Mouse (Mus musculus): ENCODE results near the gene Gm39115.
A peak's percentile ranks its signal among the peaks of the same experiment; 100 is the strongest.
"Not testable (repeated sequence)": the region's sequence is repeated elsewhere in the genome, so short reads cannot be mapped to it uniquely, and the experiment has no call there.

Gene Gm39115

DNA sequence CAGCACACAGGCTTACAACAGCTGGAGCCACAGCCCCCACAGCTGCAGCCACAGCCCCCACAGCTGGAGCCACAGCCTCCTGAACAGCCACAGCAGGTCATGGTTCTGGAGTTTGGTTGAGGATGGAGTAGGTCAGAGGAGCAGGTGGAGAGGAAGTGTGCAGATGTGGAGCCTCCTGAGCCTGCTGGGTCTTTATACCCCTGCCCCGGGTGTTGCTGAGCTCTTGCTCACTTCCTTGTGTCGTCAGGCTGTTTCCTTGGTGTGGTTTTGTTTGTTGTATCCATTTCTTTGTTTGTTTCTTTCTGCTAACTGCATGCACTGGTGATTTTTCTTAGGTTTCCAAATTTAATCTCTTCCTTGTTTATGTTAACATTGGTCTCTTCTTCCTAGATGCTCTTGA is at the start of gene Gm39115:
Gene Gm39115 (minus strand): TSS at position 101 of the 400 bp plus-strand sequence.
- not testable (repeated sequence) for DNase-seq (ENCODE audit: low spot score)

DNA sequence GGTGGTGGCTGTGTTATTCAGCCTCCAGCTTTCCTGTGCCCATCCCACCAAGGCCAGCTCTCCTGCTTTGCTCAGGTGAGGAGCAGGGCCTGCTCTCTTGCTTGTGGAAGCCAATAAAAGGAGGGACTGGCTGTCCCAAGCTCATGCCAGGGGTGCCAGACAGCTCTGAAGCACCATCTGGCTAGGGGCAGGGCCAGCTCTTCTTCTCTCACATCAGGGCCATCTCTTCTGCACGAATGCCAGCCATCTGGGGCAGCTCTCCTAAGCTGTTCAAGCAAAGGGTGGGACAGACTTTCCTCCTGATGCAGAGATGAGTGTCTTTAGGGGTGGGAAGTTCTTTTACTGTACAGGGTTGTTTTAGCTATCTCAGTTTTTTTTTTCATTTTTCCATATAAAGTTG is 45.2 kb upstream of the Gm39115 start:
- no peak for DNase-seq (ENCODE audit: low spot score)

DNA sequence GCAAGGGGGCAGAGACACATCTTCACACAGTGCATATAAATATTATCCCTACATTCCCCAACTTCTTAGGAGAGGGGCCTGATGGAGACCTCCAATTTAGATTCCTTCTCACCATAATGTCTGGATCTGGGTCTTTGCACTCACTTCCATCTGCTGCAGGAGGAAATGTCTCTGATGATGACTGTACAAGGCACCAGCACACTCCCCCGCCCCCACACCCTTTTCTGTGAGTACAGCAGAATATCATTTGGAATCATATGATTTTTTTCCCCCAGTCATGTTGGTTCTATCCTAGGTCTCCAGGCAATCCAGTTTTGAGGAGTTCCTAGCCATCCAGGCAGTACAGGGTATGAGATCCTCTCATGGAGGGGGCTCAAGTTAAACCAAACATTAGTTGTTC is 42.9 kb upstream of the Gm39115 start:
- DNase-seq (ENCODE audit: low spot score), result no peak

DNA sequence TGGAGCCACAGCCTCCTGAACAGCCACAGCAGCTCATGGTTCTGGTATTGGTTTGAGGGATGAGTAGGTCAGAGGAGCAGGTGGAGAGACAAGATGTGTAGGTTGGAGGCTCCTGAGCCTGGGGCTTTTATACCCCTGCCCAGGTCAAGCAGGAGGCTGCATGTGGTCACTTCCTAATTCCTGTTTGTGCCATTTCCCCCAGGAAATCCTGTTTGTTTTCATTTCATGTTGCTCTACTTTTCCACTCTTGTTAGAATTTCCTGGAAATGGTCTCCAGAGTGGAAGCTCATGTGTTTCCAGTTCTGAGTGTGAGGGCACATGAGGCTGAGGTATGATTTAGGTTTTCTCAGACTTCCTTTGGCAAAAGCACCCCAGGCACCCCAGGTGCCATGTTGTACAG is 40.1 kb upstream of the Gm39115 start, which contains the start of gene Krtap5-2:
Gene Krtap5-2 (minus strand): TSS at position 101 of the 400 bp plus-strand sequence.
- DNase-seq (ENCODE audit: low spot score), result not testable (repeated sequence)

DNA sequence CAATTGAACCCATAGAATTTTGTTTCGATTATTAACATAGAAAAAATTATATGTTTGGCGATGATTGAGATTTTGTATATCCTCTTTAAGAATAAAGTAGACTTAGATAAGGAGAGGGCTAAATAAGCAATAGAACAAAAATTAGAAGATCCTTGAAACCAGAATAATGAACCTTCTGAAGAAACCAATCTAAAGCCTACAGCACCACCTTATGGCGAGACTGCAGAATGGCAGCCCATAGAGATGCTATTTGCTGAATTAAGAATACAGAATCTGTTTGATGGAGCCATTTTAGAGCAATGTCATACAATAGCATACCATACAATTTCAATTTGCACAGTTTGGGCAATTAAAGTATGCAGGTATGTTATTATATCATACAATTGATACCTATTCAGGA is 34.0 kb upstream of the Gm39115 start:
- peak; percentile 22 for DNase-seq (ENCODE audit: low spot score)

DNA sequence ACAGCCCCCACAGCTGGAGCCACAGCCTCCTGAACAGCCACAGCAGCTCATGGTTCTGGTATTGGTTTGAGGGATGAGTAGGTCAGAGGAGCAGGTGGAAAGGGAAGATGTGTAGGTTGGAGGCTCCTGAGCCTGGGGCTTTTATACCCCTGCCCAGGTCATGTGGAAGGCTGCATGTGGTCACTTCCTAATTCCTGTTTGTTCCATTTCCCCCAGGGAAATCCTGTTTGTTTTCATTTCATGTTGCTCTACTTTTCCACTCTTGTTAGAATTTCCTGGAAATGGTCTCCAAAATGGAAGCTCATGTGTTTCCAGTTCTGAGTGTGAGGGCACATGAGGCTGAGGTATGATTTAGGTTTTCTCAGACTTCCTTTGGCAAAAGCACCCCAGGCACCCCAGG is 29.8 kb upstream of the Gm39115 start, which contains the start of gene Gm4553:
Gene Gm4553 (minus strand): TSS at position 101 of the 400 bp plus-strand sequence.
- DNase-seq (ENCODE audit: low spot score), result not testable (repeated sequence)

DNA sequence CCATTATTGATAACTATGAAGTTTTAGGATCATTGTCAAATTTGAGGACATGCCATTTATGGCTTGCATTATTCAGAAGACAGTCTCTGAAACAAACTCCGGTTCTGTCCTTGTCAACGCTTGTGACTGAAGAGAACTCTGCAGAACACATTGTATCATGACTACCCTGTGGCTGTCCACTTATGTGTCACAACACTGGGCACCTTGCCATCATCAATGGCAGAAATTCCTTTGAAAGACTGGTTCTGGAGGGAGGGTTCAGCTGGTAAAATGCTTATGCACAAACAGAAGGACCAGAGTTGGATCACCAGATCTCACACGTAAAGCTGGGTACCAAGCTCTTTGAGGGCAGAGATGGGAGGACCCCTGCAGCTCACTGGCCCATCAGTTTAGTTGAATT is 23.5 kb upstream of the Gm39115 start:
- no peak for DNase-seq (ENCODE audit: low spot score)

DNA sequence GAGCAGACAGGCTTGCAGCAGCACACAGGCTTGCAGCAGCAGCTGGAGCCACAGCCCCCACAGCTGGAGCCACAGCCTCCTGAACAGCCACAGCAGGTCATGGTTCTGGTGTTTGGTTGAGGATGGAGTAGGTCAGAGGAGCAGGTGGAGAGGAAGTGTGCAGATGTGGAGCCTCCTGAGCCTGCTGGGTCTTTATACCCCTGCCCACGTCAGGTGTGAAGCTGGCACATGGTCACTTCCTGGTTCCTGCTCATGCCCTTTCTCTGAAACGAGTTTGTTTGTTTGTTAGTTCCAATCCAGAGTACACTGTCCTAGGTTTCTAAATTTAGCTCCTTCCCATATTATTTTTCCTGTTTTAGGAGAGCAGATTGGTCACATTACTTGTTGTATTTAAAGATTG is 21.2 kb upstream of the Gm39115 start, which contains the start of gene Gm29735:
Gene Gm29735 (minus strand): TSS at position 101 of the 400 bp plus-strand sequence.
- not testable (repeated sequence) for DNase-seq (ENCODE audit: low spot score)

DNA sequence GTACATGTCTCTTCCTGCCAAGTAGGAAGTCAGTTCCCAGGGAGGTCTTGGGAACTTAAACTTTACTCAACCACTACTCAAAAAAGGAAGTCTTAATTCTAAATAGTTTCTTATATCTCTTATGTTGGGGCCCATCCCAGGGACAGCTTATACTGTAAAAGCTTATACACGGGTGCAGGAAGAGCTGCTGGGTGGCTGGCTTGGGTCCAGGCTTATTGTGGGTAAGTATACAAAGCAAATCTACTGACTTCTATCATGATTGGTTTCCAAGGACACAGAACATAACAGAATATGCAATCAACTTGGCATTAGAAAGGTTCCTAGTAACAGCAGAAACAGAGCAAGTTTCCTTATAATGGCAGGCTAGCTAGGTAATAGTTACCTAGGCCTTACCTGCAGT is 19.5 kb upstream of the Gm39115 start:
- no peak for DNase-seq (ENCODE audit: low spot score)

DNA sequence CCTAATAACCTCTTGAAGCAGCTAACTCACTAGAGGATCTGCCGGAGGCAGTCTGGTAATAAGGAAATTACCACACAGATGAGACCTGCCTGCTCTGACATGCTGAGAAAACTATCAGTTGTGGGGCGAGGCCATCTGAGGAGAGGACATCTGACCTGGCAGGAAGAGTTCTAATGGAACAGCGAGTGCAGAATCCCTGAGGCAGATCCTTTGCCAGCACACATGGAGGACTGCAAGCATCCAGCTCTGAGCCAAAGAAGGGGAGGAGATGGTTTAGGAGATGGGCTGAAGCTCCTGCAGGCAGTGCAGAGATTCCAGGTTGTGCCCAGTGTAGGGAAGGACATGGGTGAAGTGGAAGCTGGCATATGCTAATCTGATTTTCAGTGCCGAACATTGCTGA is 16.4 kb upstream of the Gm39115 start:
- DNase-seq (ENCODE audit: low spot score), result no peak

DNA sequence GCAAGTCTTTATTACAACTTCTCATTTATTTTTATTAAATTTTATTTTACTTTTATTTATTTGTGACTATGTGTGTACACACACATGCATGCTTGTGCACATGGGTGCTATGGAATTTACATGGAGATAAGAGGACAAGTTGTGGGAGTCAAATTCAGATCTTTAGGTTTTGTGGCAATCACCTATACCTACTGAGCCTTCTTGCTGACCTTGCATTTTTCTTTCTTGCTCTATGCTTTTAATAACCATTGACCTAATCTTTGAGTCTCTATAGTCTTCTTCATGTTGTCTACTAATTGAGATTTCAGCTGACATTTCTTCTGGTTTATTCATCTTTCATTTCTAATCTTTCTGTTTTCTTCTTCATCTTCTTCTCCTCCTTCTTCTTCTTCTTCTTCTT is 12.8 kb upstream of the Gm39115 start:
- no peak for DNase-seq (ENCODE audit: low spot score)

DNA sequence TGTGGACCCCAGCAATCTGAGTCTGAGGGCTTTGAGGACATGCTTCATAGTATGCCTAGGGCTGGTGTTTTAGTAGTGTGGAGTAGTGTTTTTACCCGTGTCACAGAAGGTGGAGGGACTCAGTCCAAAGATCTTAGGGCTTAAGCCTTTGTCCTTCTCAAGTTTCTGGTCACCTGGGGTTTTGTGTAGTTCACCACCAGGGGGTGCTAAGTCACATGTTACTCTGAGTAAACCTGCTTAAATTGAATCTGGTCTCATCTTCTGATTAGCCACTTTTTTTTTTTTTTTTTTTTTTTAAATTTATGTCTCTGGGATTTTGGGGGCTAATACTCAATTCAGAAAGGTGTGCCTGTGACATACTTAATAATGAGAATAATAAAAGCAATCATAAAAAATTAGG is 10.2 kb upstream of the Gm39115 start:
- DNase-seq (ENCODE audit: low spot score), result peak; percentile 54

DNA sequence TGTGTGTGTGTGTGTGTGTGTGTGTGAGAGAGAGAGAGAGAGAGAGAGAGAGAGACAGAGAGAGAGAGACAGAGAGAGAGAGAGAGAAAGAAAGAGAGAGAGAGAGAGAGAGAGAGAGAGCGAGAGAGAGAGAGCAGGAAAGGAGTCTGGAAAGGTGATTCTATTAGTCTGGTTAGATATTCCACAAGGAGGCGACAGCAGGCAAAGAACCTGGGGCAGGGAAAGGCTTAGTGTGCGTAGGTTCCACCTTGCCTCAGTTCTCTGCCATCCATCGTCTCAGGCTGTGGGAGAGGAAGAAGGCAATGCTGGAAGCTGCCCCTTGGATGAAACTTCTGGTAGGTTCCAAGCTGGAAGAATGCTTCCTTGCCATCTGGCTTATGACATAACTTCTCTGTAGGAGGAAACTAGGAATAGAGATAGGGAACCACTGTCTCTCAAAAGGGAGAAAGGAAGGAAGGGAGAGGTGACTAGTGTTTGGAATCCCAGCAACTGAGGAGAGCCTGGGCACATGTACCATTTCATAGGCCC is 9.6 kb upstream of the Gm39115 start:
- no peak for DNase-seq (ENCODE audit: low spot score)

DNA sequence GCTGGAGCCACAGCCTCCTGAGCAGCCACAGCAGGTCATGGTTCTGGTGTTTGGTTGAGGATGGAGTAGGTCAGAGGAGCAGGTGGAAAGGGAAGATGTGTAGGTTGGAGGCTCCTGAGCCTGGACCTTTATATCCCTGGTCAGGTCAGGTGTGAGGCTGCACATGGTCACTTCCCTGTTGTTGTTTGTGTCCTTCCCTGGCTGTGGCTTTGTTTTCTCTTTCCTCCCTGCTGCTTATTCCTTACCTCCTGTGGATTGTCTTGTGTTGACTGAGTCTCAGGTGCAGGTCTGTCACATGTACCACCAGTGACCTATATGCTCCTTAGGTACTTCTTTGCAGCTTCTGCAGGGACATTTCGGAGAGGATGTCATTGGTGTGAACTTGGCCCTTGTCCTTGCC is 8.7 kb upstream of the Gm39115 start, which contains the start of gene Gm45337:
Gene Gm45337 (minus strand): TSS at position 101 of the 400 bp plus-strand sequence.
- no peak for DNase-seq (ENCODE audit: low spot score)

DNA sequence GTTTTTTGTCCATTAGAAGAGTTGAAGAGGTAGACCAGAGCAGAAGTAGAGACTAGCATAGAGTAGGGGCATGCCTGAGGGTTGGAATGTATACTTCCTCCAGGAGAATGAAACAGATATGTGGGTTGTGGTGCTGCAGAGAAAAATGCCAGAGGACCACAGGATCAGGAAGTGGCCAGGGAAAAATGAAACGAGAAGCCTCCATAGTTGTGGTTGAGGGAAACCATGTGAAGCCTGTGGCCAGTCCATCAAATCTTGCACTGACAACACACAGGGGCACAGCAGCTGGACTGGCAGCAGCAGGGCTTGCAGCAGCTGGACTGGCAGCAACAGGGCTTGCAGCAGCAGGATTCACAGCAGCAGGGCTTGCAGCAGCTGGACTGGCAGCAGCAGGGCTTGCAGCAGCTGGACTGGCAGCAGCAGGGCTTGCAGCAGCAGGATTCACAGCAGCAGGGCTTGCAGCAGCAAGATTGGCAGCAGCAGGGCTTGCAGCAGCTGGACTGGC is 7.7 kb upstream of the Gm39115 start:
- not testable (repeated sequence) for DNase-seq (ENCODE audit: low spot score)

DNA sequence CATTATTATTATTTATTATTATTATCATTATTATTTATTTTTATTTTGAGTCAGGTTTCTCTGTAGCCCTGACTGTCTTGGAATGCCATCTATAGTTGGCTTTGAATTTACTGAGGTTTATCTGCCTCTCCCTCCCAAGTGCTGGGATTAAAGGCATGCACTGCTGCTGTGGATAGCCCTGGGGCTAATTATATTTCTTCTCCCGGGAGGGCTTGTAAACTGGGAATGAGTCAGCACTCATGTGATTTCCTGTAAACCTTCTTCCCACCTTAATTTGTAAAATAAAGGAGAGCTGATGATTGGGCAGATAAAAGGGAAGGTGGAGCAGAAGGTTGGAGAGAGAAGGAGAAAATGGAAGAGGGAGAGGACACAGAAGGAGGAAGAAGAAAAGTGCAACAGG is 4.9 kb upstream of the Gm39115 start:
- no peak for DNase-seq (ENCODE audit: low spot score)

DNA sequence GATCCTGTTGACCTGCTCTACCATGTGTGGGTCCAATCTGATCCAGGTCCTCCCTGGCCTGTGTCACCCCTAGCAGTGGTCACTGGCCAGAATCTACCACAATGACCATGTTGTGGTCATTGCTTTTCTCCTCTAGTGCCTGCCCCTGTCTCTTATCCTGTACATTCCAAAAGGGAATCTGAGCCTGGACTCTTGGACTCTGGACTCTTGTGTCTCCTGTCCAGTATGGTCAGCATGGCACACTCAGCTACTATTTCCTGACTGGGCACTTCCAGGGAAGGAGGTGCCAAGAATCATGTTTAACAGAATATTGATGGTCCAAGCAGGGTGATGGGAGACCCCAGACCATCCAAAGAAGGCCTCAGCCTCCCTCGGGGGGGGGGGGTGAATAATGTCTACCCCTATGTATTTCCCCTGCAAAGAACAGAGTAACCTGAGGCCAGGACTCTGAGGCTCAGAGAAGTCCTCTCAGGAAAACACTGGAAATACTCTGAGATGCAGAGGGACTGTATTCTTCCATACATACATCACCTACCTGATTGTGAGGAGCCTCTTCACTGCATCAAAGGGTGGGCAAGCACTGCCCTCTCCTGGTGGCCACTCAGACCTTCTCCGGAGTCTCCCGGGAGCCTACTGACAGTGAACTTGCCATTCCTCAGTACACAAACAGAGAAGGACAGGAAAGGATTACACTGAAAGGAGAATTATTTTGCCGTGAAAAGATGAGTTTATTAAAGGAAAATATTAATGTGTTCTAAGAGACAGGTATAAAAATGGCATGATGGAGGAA is 1.4 kb downstream of the Gm39115 start:
- DNase-seq (ENCODE audit: low spot score), result no peak

DNA sequence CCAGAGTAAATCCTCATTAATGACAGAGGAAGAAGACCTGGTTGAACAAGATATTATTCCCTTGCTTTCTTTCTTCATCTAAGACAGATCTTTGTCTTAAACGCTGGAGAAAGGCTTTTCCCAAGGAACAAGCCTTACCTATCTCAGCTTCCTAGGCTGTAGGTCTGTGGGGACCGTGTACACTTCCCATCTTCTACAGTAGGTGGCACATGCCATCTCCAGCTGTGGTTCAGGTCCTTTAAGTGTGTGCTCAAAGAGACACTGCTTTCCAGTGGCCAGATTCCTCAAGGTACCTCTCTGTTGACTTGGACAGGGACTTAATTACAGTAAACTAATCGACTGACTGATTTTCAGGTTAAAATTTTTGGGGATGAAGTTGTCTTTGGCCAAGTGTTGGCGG is 7.0 kb downstream of the Gm39115 start:
- DNase-seq (ENCODE audit: low spot score), result no peak

DNA sequence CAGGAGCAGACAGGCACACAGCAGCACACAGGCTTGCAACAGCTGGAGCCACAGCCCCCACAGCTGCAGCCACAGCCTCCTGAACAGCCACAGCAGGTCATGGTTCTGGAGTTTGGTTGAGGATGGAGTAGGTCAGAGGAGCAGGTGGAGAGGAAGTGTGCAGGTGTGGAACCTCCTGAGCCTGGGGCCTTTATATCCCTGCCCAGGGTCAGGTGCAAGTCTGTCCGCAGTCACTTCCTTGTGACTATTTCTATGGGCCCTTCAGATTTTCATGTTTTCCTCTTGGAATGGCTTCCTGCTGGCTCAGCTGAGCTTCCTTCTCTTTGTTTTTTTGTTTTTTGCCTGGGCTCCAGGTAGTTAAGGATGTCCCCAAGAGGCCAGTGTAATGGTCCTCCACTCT is 15.2 kb downstream of the Gm39115 start, which contains the start of gene Gm45618:
Gene Gm45618 (minus strand): TSS at position 101 of the 400 bp plus-strand sequence.
- not testable (repeated sequence) for DNase-seq (ENCODE audit: low spot score)

DNA sequence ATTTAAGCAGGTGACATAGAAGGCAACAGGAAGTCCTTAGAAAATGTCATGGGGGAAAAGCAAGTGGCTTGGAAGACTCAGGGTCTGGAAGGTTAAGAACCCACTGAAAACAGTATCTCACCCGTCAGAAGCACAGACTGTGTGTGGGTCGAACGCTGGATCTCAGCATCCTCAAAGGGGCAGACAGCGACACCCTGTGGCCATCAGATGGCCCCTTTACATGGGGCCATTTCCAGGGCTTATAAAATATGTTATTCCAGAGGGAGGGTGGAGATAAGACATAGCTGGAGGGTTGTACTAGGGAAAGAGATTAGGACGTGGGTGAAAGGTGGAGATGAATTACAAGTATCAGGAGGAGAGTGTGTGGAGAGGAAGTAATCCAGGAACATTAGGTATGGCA is 16.2 kb downstream of the Gm39115 start:
- no peak for DNase-seq (ENCODE audit: low spot score)

DNA sequence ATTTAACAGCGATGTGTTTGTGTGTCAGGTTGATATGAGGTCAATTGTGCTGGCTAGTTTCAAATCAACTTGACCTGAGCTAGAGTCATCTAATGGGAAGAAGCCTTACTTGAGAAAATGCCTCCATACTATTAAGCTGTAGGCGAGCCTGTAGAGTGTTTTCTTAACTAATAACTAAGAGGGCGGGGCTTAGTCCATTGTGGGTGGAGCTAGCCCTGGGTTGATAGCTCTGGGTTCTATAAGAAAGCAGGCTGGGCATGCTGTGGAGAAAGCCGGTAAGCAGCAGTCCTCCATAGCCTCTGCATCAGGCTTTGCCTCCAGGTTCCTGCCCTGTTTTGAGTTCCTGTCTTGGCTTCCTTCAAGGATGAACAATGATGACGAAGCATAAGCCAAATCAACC is 31.1 kb downstream of the Gm39115 start:
- DNase-seq (ENCODE audit: low spot score), result no peak

DNA sequence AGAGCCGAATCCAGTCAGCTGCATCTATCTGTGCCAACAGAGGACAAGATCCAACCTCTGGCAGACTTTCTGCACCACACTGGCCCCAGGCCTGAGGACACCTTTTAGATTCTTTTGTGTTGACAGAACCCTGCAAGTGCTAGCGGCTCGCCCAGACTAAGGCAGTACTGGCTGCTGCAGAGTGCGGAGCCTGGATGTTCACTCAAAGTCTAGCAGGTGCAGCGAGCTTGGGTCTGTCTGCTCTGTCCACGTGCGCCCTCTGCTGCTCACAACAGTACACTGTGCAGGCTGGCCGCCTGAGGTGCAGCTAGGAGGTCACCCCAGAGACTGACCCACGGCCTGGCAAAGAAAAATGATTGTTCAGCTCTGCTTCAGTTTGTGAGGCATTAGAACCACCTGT is 38.1 kb downstream of the Gm39115 start:
- DNase-seq (ENCODE audit: low spot score), result peak; percentile 71

DNA sequence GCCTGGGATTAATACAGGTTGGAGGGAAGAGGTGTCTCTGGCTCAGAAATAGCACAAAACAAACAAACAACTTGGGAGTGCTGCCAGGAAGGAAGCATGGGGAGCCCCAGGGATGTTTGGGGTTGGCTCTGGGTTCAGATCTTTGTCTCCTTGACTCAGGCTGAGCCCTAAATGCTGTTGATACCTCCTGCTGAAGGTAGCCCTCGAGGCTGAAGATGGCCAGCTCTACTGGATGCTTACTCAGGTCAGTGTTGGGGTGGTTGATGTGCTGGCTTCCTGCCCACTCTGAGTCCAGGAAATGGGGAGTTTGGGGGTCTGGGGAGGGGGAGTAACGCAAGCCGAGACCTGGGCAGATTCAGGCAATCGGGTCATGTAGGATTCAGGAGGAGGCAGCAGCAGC is 39.1 kb downstream of the Gm39115 start:
- no peak for DNase-seq (ENCODE audit: low spot score)
